Mouse (Mus musculus): ENCODE measurements around the gene H2-D1. TPM values are rescaled to one million over a fixed set of nuclear protein-coding genes. Genes with fewer than 3 reads are reported as not detected.
"Not testable (repeated sequence)": the region's sequence is repeated elsewhere in the genome, so short reads cannot be mapped to it uniquely, and the experiment has no call there.

H2-D1 gene
- polyA plus RNA-seq, 1 experiment from 2014 or later = 134 TPM

- no peak for ATAC-seq
- Histone ChIP-seq H3K4me1 (ENCODE audit: control insufficient read depth, insufficient read depth, low read depth, low read length) (no peaks in the 10 kb centered on the region), H3K9ac (ENCODE audit: low read depth, low read length) (no peak overlapping the region), H3K9me3 (ENCODE audit: control insufficient read depth, low read length) (no peaks in the 10 kb centered on the region), H3K4me2 (ENCODE audit: low read length) (no peak overlapping the region), H3K36me3 (ENCODE audit: control insufficient read depth, insufficient read depth, low read length) (no peaks in the 10 kb centered on the region), H3K27me3 (replicated peaks; ENCODE audit: control insufficient read depth, insufficient read depth, low read length) (peaks cover 2% of the 10 kb centered on the region), H3K27ac (ENCODE audit: low read depth, low read length) (no peak overlapping the region), H3K4me3 (ENCODE audit: low read length) (no peak overlapping the region)
- WGBS = 87% methylated on average over 13 of the region's 13 CpGs
These were observed 16.6 kb downstream of the H2-D1 start for GRCm38 (mm10) chr17:35278957-35279688.

GRCm38 (mm10) chr17:35280276-35280675 is 17.7 kb downstream of the H2-D1 start:
- Histone ChIP-seq H3K36me3 (ENCODE audit: control insufficient read depth, insufficient read depth, low read length) (no peaks in the 10 kb centered on the region), H3K27me3 (replicated peaks; ENCODE audit: control insufficient read depth, insufficient read depth, low read length) (peaks cover 2% of the 10 kb centered on the region), H3K9ac (ENCODE audit: low read depth, low read length) (no peak overlapping the region), H3K4me1 (ENCODE audit: control insufficient read depth, insufficient read depth, low read depth, low read length) (no peaks in the 10 kb centered on the region), H3K27ac (ENCODE audit: low read depth, low read length) (no peak overlapping the region), H3K4me2 (ENCODE audit: low read length) (no peak overlapping the region), H3K4me3 (ENCODE audit: low read length) (no peak overlapping the region), H3K9me3 (ENCODE audit: control insufficient read depth, low read length) (no peaks in the 10 kb centered on the region)
- WGBS = 69% methylated on average over 3 of the region's 3 CpGs
- ATAC-seq = no peak

GRCm38 (mm10) chr17:35285431-35285830 is 22.9 kb downstream of the H2-D1 start:
- Histone ChIP-seq H3K36me3 (ENCODE audit: control insufficient read depth, insufficient read depth, low read length) (no peaks in the 10 kb centered on the region), H3K27me3 (replicated peaks; ENCODE audit: control insufficient read depth, insufficient read depth, low read length) (no peaks in the 10 kb centered on the region), H3K27ac (ENCODE audit: low read depth, low read length) (no peak overlapping the region), H3K4me3 (ENCODE audit: low read length) (no peak overlapping the region), H3K4me1 (ENCODE audit: control insufficient read depth, insufficient read depth, low read depth, low read length) (no peaks in the 10 kb centered on the region), H3K9me3 (ENCODE audit: control insufficient read depth, low read length) (no peaks in the 10 kb centered on the region), H3K4me2 (ENCODE audit: low read length) (no peak overlapping the region), H3K9ac (ENCODE audit: low read depth, low read length) (no peak overlapping the region)
- no peak for ATAC-seq

- ATAC-seq; H3K27me3 ChIP-seq (replicated peaks; ENCODE audit: control insufficient read depth, insufficient read depth, low read length); H3K4me2 ChIP-seq (ENCODE audit: low read length); H3K36me3 ChIP-seq (ENCODE audit: control insufficient read depth, insufficient read depth, low read length); H3K9ac ChIP-seq (ENCODE audit: low read depth, low read length); H3K27ac ChIP-seq (ENCODE audit: low read depth, low read length); H3K4me1 ChIP-seq (ENCODE audit: control insufficient read depth, insufficient read depth, low read depth, low read length); H3K9me3 ChIP-seq (ENCODE audit: control insufficient read depth, low read length); H3K4me3 ChIP-seq (ENCODE audit: low read length): not testable (repeated sequence)
- 2% methylated on average over 5 of the region's 5 CpGs for WGBS
These were observed 33.3 kb downstream of the H2-D1 start for GRCm38 (mm10) chr17:35295796-35296195.

- ATAC-seq; H3K4me1 ChIP-seq (ENCODE audit: control insufficient read depth, insufficient read depth, low read depth, low read length); H3K9me3 ChIP-seq (ENCODE audit: control insufficient read depth, low read length); H3K9ac ChIP-seq (ENCODE audit: low read depth, low read length); H3K4me3 ChIP-seq (ENCODE audit: low read length); H3K27me3 ChIP-seq (replicated peaks; ENCODE audit: control insufficient read depth, insufficient read depth, low read length); H3K36me3 ChIP-seq (ENCODE audit: control insufficient read depth, insufficient read depth, low read length); H3K4me2 ChIP-seq (ENCODE audit: low read length); H3K27ac ChIP-seq (ENCODE audit: low read depth, low read length): not testable (repeated sequence)
- WGBS = 85% methylated on average over 7 of the region's 7 CpGs
These were observed 37.9 kb downstream of the H2-D1 start for GRCm38 (mm10) chr17:35300261-35300945.

GRCm38 (mm10) chr17:35301645-35302258 is 39.2 kb downstream of the H2-D1 start:
- no peak overlapping the region for H3K4me3 ChIP-seq (ENCODE audit: low read length)
- no peak overlapping the region for H3K4me2 ChIP-seq (ENCODE audit: low read length)
- no peaks in the 10 kb centered on the region for H3K27me3 ChIP-seq (replicated peaks; ENCODE audit: control insufficient read depth, insufficient read depth, low read length)
- 29% methylated on average over 13 of the region's 13 CpGs for WGBS
- no peaks in the 10 kb centered on the region for H3K9me3 ChIP-seq (ENCODE audit: control insufficient read depth, low read length)
- H3K4me1 ChIP-seq (ENCODE audit: control insufficient read depth, insufficient read depth, low read depth, low read length) = no peaks in the 10 kb centered on the region
- H3K27ac ChIP-seq (ENCODE audit: low read depth, low read length) = no peak overlapping the region
- no peak overlapping the region for H3K9ac ChIP-seq (ENCODE audit: low read depth, low read length)
- 0 out of 2 replicates have a peak, but pooled peaks have one; percentile 52 for ATAC-seq
- H3K36me3 ChIP-seq (ENCODE audit: control insufficient read depth, insufficient read depth, low read length) = no peaks in the 10 kb centered on the region

- 89% methylated on average over 2 of the region's 2 CpGs for WGBS
- Histone ChIP-seq H3K27me3 (replicated peaks; ENCODE audit: control insufficient read depth, insufficient read depth, low read length) (no peaks in the 10 kb centered on the region), H3K9me3 (ENCODE audit: control insufficient read depth, low read length) (no peaks in the 10 kb centered on the region), H3K4me1 (ENCODE audit: control insufficient read depth, insufficient read depth, low read depth, low read length) (no peaks in the 10 kb centered on the region), H3K9ac (ENCODE audit: low read depth, low read length) (no peak overlapping the region), H3K27ac (ENCODE audit: low read depth, low read length) (no peak overlapping the region), H3K4me2 (ENCODE audit: low read length) (no peak overlapping the region), H3K36me3 (ENCODE audit: control insufficient read depth, insufficient read depth, low read length) (no peaks in the 10 kb centered on the region), H3K4me3 (ENCODE audit: low read length) (no peak overlapping the region)
- ATAC-seq = no peak
These were observed 40.7 kb downstream of the H2-D1 start for GRCm38 (mm10) chr17:35303271-35303670.

- WGBS = 85% methylated on average over 10 of the region's 10 CpGs
- Histone ChIP-seq H3K27ac (ENCODE audit: low read depth, low read length) (no peak overlapping the region), H3K4me2 (ENCODE audit: low read length) (no peak overlapping the region), H3K36me3 (ENCODE audit: control insufficient read depth, insufficient read depth, low read length) (no peaks in the 10 kb centered on the region), H3K4me3 (ENCODE audit: low read length) (no peak overlapping the region), H3K9me3 (ENCODE audit: control insufficient read depth, low read length) (no peaks in the 10 kb centered on the region), H3K27me3 (replicated peaks; ENCODE audit: control insufficient read depth, insufficient read depth, low read length) (no peaks in the 10 kb centered on the region), H3K4me1 (ENCODE audit: control insufficient read depth, insufficient read depth, low read depth, low read length) (no peaks in the 10 kb centered on the region), H3K9ac (ENCODE audit: low read depth, low read length) (no peak overlapping the region)
- no peak for ATAC-seq
These were observed 41.3 kb downstream of the H2-D1 start for GRCm38 (mm10) chr17:35303756-35304350.

GRCm38 (mm10) chr17:35304478-35304877 is 41.9 kb downstream of the H2-D1 start:
- Histone ChIP-seq H3K36me3 (ENCODE audit: control insufficient read depth, insufficient read depth, low read length) (no peaks in the 10 kb centered on the region), H3K4me2 (ENCODE audit: low read length) (no peak overlapping the region), H3K4me3 (ENCODE audit: low read length) (no peak overlapping the region), H3K27ac (ENCODE audit: low read depth, low read length) (no peak overlapping the region), H3K9ac (ENCODE audit: low read depth, low read length) (no peak overlapping the region), H3K4me1 (ENCODE audit: control insufficient read depth, insufficient read depth, low read depth, low read length) (no peaks in the 10 kb centered on the region), H3K27me3 (replicated peaks; ENCODE audit: control insufficient read depth, insufficient read depth, low read length) (no peaks in the 10 kb centered on the region), H3K9me3 (ENCODE audit: control insufficient read depth, low read length) (no peaks in the 10 kb centered on the region)
- WGBS = 79% methylated on average over 6 of the region's 6 CpGs
- ATAC-seq = no peak

All from hindbrain, embryonic 16.5 days (tissue).